Mouse (Mus musculus) neural tube, embryonic 11.5 days (tissue): ENCODE results near the gene Abhd14b. TPM values are rescaled to one million over a fixed set of nuclear protein-coding genes. Genes with fewer than 3 reads are reported as not detected.

ENCODE experiments used
- ATAC-seq: fragments of 200-750 bp; cut with Nextera tagmentation; 2 replicates; pipeline ENCODE4 v1.8.0; 2017; ENCODE audit warnings: moderate number of reproducible peaks, mild to moderate bottlenecking, moderate TSS enrichment, moderate library complexity; ENCODE audit not compliant: insufficient read depth, low FRiP score, low TSS enrichment
- DNase-seq: peaks from one replicate; pipeline ENCODE4 v3.0.0-alpha.2; 2015; ENCODE audit warnings: low spot score
- H3K27ac ChIP-seq: fragments of 300-500 bp; sonication (generic); 2 replicates; pipeline ENCODE4 v1.5.1; 2014; ENCODE audit warnings: low read depth, mild to moderate bottlenecking, low read length
- H3K27me3 ChIP-seq: fragments of 300-500 bp; sonication (generic); 2 replicates; pipeline ENCODE4 v1.6.1; 2014; ENCODE audit warnings: mild to moderate bottlenecking, low read length, mixed read lengths; ENCODE audit not compliant: control insufficient read depth, insufficient read depth
- H3K36me3 ChIP-seq: fragments of 300-500 bp; sonication (generic); 2 replicates; pipeline ENCODE4 v1.6.1; 2014; ENCODE audit warnings: mild to moderate bottlenecking, low read length, moderate library complexity, mixed read lengths; ENCODE audit not compliant: control insufficient read depth, insufficient read depth
- H3K4me1 ChIP-seq: fragments of 300-500 bp; sonication (generic); 2 replicates; pipeline ENCODE4 v1.6.1; 2014; ENCODE audit warnings: low read length, mixed read lengths; ENCODE audit not compliant: control insufficient read depth, insufficient read depth
- H3K4me2 ChIP-seq: fragments of 300-500 bp; sonication (generic); 2 replicates; pipeline ENCODE4 v1.6.1; 2014; ENCODE audit warnings: low read depth, mild to moderate bottlenecking, moderate library complexity
- H3K4me3 ChIP-seq: fragments of 300-500 bp; sonication (generic); 2 replicates; pipeline ENCODE4 v1.5.1; 2014; ENCODE audit warnings: low read depth, low read length
- H3K9ac ChIP-seq: fragments of 300-500 bp; sonication (generic); 2 replicates; pipeline ENCODE4 v1.6.1; 2014; ENCODE audit warnings: mild to moderate bottlenecking, low read length
- H3K9me3 ChIP-seq: fragments of 300-500 bp; sonication (generic); 2 replicates; pipeline ENCODE4 v1.6.1; 2016; ENCODE audit warnings: low read length; ENCODE audit not compliant: control insufficient read depth
- WGBS: fragments of 180-500 bp; shearing (Covaris S2); extraction: QIAGEN DNeasy Blood & Tissue Kit; methylation state at CpG from one replicate; pipeline ENCODE4 v1.1.7; 2014; 5-methylcytosine and 5-hydroxymethylcytosine counted together
- polyA plus RNA-seq: library from polyadenylated mRNA; unstranded; fragments of >200 nt; fragmentation: Nextera tagmentation; extraction: Ambion mirVana; gene quantifications from 2 replicates; pipeline ENCODE4 v1.2.1, GENCODE M21; 2014

The Abhd14b gene
- polyA plus RNA-seq, 1 experiment from 2014 or later: 7.3 TPM

DNA sequence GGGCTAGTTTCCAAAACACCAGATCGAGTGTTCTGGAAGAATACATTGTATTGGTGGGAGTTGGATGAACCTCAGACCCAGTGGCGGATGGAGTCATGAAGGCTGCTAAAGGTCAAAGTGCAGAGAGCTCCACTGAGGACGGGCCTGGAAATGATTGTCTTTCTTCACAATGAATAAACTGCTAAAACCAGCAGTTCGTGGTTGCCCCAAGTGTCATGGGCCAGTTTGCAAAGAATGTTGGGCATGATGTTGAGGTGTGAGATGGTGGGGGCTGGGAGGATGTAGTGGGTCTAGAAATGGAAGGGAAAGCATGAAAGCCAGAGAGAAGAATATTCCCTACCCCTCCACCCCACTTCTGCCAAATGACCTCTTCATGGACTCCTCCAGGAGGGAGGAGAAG, 2.4 kb upstream of the Abhd14b start:
- peaks cover 16% of the 10 kb centered on the region for H3K4me1 ChIP-seq
- H3K9ac ChIP-seq: no peak overlapping the region
- H3K4me3 ChIP-seq: no peak overlapping the region
- no peak for ATAC-seq
- DNase-seq: no peak
- no peaks in the 10 kb centered on the region; the same call in 1 of the 2 replicates for H3K36me3 ChIP-seq
- 81% methylated on average over 4 of the region's 4 CpGs for WGBS
- H3K27me3 ChIP-seq: no peaks in the 10 kb centered on the region
- H3K9me3 ChIP-seq: no peaks in the 10 kb centered on the region
- H3K27ac ChIP-seq: no peak overlapping the region
- no peak overlapping the region for H3K4me2 ChIP-seq

GRCm38 (mm10) chr9:106447951-106448350, 692 bp downstream of the Abhd14b start:
- Histone ChIP-seq H3K4me2 (peak overlapping the region; percentile 79), H3K9ac (no peak overlapping the region; the same call in 1 of the 2 replicates), H3K27me3 (no peaks in the 10 kb centered on the region), H3K4me3 (peak overlapping the region; percentile 39; the same call in 1 of the 2 replicates), H3K36me3 (no peaks in the 10 kb centered on the region; the same call in 1 of the 2 replicates), H3K9me3 (no peaks in the 10 kb centered on the region), H3K4me1 (peaks cover 38% of the 10 kb centered on the region), H3K27ac (no peak overlapping the region)
- DNase-seq (no peak), ATAC-seq (peak; percentile 13; the same call in 1 of the 2 replicates)
- 40% methylated on average over 9 of the region's 9 CpGs for WGBS

DNA sequence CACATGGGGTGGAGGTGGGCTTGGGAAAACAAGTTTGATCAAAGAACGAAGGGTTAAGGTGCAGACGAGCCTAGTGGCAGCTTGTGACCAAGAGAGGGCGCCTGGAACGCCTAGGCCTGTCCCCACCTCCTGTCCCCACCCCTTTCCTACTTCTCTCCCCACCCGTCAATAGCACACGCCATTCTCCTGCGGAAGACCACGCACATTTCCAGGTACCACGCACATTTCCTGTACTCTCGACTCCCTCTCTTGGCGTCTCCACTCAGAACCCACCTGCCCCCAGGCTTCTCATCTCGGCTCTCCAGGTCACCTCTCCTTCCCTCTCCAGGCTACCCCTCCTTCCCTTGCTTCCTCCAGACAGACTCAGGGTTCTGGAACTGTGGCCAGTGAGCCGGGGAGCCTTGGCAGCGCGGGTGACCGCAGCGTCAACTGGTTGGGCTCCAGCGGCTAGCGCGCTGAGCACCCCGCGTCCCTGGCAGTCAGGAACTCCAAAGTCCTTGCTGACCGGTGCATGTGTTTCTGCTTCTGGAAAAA, 1.3 kb downstream of the Abhd14b start:
- ATAC-seq: no peak
- Histone ChIP-seq H3K9me3 (no peaks in the 10 kb centered on the region), H3K4me1 (peaks cover 41% of the 10 kb centered on the region), H3K36me3 (no peaks in the 10 kb centered on the region; the same call in 1 of the 2 replicates), H3K27me3 (no peaks in the 10 kb centered on the region), H3K27ac (no peak overlapping the region), H3K4me2 (peak overlapping the region; percentile 69), H3K4me3 (peak overlapping the region; percentile 36), H3K9ac (peak overlapping the region; percentile 60)
- WGBS: 2% methylated on average over 23 of the region's 23 CpGs
- DNase-seq: peak; percentile 76

- Histone ChIP-seq H3K4me3 (no peak overlapping the region), H3K9ac (no peak overlapping the region), H3K4me1 (peaks cover 41% of the 10 kb centered on the region), H3K27ac (no peak overlapping the region), H3K27me3 (no peaks in the 10 kb centered on the region), H3K4me2 (no peak overlapping the region), H3K36me3 (no peaks in the 10 kb centered on the region; the same call in 1 of the 2 replicates), H3K9me3 (no peaks in the 10 kb centered on the region)
- DNase-seq (no peak), ATAC-seq (no peak)
- 94% methylated on average over 8 of the region's 8 CpGs for WGBS
Measured at GRCm38 (mm10) chr9:106449947-106450346, 2.7 kb downstream of the Abhd14b start.

DNA sequence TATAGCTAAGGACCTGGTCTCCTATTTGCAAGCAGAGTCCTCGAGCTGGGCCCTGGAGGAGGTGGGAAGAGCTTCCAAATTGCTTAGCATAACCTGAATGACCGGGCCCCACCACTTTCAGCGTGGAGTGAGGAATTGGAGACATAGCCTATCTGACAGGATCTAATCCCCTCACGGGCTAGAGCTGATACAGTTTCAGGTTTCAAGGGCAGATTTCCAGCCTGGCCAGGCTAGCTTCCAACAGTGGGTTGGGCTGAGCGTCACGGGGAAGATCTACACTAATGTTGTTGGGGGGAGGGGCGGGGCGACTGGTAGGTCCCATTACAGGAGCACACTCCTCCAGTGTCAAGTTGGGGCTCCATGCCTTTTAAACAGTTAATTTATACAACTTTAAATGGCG, 3.4 kb downstream of the Abhd14b start:
- peak; percentile 49 for DNase-seq
- 16% methylated on average over 9 of the region's 9 CpGs for WGBS
- Histone ChIP-seq H3K4me2 (no peak overlapping the region), H3K9me3 (no peaks in the 10 kb centered on the region), H3K4me3 (no peak overlapping the region), H3K4me1 (peaks cover 38% of the 10 kb centered on the region), H3K36me3 (no peaks in the 10 kb centered on the region; the same call in 1 of the 2 replicates), H3K9ac (no peak overlapping the region), H3K27me3 (no peaks in the 10 kb centered on the region), H3K27ac (no peak overlapping the region)
- no peak for ATAC-seq

GRCm38 (mm10) chr9:106451298-106451697, 4.0 kb downstream of the Abhd14b start:
- Histone ChIP-seq H3K4me1 (peaks cover 44% of the 10 kb centered on the region), H3K9me3 (no peaks in the 10 kb centered on the region), H3K4me2 (no peak overlapping the region), H3K4me3 (no peak overlapping the region), H3K36me3 (no peaks in the 10 kb centered on the region; the same call in 1 of the 2 replicates), H3K9ac (no peak overlapping the region), H3K27me3 (no peaks in the 10 kb centered on the region), H3K27ac (no peak overlapping the region)
- ATAC-seq (no peak), DNase-seq (no peak)
- 76% methylated on average over 11 of the region's 11 CpGs for WGBS

GRCm38 (mm10) chr9:106451899-106452298, 4.6 kb downstream of the Abhd14b start:
- 50% methylated on average over 2 of the region's 2 CpGs for WGBS
- Histone ChIP-seq H3K36me3 (no peaks in the 10 kb centered on the region), H3K27ac (no peak overlapping the region; the same call in 1 of the 2 replicates), H3K9ac (no peak overlapping the region; the same call in 1 of the 2 replicates), H3K4me2 (no peak overlapping the region), H3K27me3 (no peaks in the 10 kb centered on the region), H3K4me1 (peaks cover 50% of the 10 kb centered on the region), H3K4me3 (no peak overlapping the region), H3K9me3 (no peaks in the 10 kb centered on the region)
- no peak for ATAC-seq
- no peak for DNase-seq

DNA sequence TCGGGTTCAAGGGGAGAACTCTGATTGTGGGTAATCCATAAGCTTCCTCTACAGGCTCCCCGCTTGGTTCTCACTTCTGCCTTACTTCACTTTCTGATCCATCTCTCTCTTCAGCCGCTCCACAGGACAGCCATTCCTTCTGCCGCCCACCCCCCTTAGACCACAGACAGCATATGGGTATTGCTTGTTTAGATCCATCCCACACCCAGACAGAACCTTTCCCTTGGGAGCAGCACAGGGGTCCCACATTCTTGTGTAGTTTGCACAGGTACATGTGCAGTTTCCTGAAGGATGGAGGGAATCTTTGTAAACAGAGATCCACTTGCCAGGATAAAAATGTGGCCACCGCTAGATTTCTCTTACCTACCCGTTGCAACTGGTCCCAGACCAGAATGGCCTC, 5.1 kb downstream of the Abhd14b start:
- no peaks in the 10 kb centered on the region for H3K36me3 ChIP-seq
- H3K4me1 ChIP-seq: peaks cover 54% of the 10 kb centered on the region
- ATAC-seq: no peak
- DNase-seq: no peak
- WGBS: 11% methylated on average over 6 of the region's 6 CpGs
- H3K4me3 ChIP-seq: peak overlapping the region; percentile 90
- H3K27me3 ChIP-seq: no peaks in the 10 kb centered on the region
- peak overlapping the region; percentile 98 for H3K27ac ChIP-seq
- peak overlapping the region; percentile 96; the same call in 1 of the 2 replicates for H3K9ac ChIP-seq
- H3K9me3 ChIP-seq: no peaks in the 10 kb centered on the region
- H3K4me2 ChIP-seq: peak overlapping the region; percentile 99

GRCm38 (mm10) chr9:106452821-106453220, 5.6 kb downstream of the Abhd14b start:
- Histone ChIP-seq H3K4me1 (peaks cover 56% of the 10 kb centered on the region), H3K36me3 (no peaks in the 10 kb centered on the region), H3K4me2 (peak overlapping the region; percentile 99), H3K4me3 (peak overlapping the region; percentile 90), H3K27ac (peak overlapping the region; percentile 98), H3K9me3 (no peaks in the 10 kb centered on the region), H3K27me3 (no peaks in the 10 kb centered on the region), H3K9ac (peak overlapping the region; percentile 96)
- peak; percentile 11; the same call in 1 of the 2 replicates for ATAC-seq
- 2% methylated on average over 7 of the region's 7 CpGs for WGBS
- peak; percentile 73 for DNase-seq
